Mouse (Mus musculus): ENCODE measurements around the gene Slc35a3.
"Not testable (repeated sequence)": the region's sequence is repeated elsewhere in the genome, so short reads cannot be mapped to it uniquely, and the experiment has no call there.

Gene Slc35a3

DNA sequence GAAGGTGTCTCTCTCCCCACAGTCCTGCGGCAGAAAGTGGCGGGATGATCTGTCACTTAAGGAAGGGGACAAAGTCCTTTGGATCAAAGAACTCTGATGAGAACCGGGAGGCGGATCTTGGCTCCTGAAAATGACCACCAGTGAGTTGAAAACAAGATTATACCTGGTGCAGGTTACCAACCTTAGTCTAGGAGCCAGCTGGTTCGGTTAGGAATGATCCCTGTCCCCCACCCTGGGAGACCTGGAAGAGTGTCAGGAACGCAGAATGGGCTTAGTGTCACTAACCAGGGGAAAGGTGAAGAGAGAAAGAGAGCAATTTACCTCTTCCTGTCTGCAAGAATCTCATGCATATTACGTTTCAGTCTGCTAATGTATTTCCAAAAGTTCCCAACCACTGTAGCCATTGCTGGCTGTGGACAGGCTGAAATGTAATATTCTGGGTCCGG, at the start of gene Slc35a3:
Gene Slc35a3 (minus strand): TSS at position 396 of the 446 bp plus-strand sequence.
- DNase-seq (ENCODE audit: low read depth) = no peak

DNA sequence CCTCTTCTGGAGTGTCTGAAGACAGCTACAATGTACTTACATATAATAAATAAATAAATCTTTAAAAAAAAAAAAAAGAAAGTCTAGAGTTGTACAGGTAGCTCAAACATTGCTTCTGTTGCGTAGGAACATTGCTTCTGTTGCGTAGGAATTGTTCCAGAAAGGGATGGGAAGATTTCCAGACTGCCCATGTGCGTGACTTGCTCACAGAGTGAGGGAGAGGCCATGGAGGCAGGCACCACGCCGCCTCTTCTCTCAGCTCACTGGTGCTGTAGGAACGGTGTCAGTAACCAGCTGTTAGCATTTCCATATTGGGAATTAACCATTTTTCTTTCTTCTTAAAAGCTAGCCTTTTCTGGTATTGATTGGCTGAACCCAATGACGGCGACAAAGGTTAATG, 40.2 kb upstream of the Slc35a3 start:
- no peak for DNase-seq (ENCODE audit: low read depth)

DNA sequence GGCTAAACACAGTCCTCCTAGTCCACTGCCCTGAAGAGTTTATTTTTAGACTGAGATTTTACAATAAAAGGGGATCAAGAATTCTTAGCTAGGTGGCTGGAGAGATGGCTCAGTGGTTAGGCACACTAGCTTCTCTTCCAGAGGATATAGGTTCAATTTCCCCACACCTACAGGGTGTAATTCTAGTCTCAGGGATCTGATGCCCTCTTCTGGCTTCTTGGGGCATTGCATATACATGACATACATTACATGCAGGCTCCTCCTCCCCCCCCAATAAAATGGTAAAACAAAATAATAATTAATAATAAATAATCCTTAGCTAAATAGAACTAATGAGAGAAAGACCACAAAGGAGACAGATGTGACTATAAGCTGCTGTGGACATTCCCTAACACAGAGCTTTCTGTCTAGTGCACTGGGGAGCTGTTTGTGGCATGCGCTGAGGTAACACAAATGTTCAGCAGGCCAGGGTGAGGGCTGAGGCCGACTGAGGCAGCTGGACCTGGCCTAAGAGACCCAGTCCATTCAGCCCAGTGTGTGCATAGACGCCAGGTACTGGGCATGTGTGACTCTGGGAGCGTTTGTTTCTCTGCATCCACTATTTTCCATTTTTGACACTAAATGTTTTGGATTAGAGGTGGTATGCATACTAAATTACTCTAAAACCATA, 38.7 kb upstream of the Slc35a3 start:
- DNase-seq (ENCODE audit: low read depth) = peak; percentile 76

DNA sequence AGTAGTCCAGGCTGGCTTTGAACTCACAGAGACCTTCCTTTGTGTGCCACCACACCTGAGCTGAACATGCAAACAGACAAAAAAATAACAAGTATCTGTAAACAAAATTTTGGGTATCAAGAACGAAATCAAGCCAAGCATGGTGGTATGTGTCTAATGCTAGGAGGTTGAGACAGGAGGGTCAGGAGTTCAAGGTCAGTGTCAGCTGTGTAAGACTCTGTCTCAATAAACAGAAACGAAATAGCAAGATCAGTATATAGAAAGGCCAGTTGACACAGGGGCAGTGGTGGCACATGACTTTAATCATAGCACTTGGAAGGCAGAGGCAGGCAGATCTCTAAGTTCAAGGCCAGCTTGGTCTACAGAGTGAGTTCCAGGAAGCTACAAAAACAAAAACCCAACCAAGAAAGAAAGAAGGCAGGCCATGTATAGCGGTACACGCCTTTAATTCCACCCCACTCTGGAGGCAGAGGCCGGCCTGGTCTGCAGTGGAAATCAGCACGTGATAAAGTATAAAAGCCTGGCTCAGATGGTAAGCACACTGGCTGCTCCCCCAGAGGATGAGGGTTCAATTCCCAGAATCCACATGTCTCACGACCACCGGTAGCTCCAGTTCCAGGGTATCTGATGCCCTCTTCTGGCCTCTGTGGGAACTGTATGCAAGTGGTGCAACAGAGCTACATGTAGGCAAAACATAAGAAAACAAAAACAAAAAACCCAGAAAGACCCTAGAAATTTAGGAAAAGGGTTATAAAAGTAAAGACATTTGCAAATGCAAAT, 36.0 kb upstream of the Slc35a3 start:
- DNase-seq (ENCODE audit: low read depth) = peak; percentile 50

DNA sequence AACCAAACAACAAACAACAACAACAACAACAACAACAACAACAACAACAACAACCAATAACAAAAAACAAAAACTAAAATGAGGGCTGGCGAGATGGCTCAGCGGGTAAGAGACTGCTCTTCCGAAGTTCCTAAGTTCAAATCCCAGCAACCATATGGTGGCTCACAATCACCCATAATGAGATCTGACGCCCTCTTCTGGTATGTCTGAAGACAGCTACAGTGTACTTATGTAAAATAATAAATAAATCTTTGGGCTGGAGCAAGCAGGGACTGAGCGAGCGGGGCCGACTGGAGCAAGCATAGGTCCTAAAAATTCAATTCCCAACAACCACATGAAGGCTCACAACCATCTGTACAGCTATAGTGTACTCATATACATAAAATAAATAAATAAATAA, 35.0 kb upstream of the Slc35a3 start:
- not testable (repeated sequence) for DNase-seq (ENCODE audit: low read depth)

DNA sequence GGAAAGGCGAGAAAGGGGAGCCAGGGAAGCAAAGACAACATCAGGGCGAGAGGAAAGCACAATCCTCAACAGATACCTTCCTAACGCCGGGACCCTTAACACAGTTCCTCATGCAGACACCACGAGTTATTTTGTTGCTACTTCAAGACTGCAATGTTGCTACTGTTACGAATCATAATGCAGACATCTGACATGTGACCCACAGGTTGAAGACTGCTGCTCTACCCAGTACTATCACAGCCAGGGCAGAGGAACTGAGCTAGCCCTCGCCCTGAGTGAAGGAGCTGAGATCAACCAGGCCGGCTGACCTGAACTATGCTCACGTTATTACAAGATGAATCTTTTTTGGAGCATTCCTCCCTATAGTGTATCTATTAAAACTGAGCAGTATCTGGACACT, 28.3 kb upstream of the Slc35a3 start:
- no peak for DNase-seq (ENCODE audit: low read depth)

DNA sequence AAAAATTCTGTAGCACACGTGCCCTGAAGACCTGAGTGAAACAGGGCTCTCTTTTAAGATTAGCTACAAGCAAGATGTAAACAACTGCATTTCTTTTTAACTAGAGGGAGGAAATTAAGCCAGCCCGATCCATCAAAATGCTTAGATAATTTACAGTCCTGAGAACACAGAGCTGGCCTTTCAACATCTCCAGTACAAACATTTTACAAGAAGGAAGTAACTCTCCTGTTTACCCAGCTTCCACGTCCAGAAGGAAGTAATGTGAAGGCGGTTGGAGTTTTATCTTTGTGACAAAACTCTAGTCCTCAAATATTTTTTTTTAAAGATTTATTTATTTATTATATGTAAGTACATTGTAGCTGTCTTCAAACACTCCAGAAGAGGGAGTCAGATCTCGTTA, 27.5 kb upstream of the Slc35a3 start:
- DNase-seq (ENCODE audit: low read depth) = no peak

DNA sequence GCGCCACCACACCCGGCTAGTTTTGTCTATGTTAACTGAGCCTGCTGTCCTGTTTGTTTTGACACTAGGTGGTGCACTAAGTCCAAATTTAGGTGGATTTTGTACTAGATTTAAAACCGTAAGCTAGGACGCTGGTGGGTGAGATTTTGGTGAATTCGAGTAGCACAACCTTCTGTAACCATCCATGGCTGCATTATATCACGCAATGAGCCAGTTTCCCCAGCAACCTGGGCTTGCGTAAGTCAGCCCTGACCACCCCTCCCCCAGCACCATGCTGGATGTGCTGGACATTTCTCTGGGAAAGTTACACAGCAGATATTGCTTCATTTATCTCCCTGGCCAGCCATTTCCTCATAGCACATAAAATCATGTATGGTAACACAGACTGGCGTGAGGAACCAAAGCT, 24.7 kb upstream of the Slc35a3 start:
- no peak for DNase-seq (ENCODE audit: low read depth)

DNA sequence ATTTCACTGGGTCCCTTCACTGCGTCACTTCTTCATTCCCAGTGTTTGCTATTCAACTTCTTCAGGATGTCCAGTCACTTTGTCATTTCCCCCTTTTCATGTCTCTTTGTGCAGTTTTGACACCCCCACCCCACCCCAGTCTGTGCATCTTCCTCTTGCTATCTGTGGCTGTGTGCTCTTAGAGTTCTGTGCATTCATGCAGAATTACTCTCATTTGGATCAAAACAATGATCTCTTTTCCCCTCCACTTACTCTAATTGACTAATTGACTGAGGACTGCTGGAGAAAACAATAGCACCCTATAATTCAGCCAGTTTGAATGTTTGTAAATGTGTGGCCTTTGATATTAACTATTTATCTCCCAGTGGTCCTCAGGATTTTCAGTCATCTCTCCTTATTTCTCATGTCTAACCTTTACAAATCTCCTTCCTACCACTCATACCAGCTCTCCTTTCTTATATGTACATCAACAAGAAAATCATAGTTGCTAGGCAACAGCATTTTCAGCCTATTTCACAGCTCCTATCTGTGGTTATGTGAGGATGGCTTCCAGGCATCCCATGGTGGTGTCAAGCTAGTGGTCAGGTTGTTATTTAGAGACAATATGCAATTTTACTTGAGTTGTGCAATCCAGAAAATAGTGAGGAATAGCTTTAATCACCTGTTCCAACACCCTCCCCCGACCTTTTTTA, 17.0 kb upstream of the Slc35a3 start:
- DNase-seq (ENCODE audit: low read depth) = no peak

DNA sequence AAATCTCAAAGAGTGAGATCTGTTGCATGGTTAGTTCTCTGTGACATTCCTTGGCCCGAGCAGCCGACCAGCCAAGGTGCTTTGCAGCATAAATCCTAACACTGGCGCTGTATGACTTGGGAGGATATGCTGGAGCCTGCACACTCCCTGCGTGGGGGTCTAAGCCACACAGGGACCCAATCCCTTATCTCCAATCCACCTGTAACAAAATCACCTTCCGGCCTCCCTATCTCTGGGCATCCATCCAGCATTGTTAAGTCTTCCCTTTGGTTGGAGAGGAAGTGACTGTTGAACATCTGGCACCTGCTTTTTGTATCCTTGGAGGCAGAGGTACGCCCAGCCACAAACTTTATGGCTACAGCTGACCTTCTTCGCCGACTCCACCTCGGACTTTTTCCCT, 14.2 kb upstream of the Slc35a3 start:
- DNase-seq (ENCODE audit: low read depth) = no peak

DNA sequence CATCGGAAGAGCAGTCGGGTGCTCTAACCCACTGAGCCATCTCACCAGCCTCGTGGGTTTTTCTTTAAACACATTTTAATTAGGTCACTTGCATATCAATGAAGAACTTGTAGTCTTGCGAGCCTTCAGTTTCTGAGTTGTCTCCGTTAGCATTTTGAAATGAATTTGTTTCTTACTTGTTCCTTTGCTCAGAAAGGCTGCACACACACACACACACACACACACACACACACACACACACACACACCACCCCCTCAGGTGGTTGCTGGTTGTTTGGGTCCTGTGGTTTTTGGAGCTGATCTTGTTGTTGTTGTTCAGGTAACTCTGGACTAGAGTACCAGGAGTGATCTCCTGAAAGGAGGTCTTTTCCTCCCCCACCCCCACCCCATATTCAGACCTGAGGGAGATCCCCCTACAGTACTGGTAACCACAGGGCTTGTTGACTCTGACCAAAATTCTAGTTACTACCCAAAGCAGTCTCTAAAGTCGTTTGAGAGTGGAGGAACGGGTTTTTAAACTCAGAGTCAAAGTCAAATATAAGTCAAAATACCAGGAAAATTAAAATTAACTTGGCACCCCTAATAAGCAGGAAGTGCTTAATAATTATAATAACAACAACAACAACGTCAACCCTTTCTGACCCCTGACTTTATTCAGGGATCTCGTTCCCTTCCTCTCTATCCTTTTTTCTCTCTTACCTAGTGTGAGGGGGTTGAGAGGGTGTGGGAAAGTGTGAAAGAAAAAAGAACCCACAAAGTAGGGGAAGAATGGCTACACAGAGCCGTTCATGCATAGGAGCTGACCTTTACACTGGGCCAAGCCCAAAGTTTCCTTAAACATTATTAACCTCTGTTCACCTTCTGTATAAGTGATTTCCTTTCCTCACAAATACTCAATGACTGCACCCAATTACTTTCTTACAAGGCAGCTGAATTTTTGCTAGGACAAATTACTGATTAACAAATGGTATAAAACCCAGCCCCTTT, 11.2 kb upstream of the Slc35a3 start:
- no peak for DNase-seq (ENCODE audit: low read depth)

DNA sequence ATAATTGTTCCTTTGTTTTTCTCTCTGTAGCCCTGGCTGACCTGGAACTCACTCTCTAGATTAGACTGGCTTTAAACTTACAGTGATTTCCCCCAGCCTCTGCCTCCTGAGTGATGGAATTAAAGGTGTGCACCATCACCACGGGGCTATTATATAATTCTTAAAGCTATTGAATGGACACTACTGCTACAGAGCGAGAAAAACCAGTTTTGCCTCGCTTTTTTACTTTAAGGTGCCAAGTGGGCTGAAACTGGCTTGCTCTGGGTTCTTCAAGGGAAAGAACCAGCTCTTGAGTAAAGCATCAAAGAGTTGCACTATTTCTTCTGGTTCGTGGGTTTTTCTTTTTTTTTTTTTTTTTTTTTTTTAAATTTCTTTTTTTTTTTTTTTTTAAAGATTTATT, 10.3 kb upstream of the Slc35a3 start:
- no peak for DNase-seq (ENCODE audit: low read depth)

DNA sequence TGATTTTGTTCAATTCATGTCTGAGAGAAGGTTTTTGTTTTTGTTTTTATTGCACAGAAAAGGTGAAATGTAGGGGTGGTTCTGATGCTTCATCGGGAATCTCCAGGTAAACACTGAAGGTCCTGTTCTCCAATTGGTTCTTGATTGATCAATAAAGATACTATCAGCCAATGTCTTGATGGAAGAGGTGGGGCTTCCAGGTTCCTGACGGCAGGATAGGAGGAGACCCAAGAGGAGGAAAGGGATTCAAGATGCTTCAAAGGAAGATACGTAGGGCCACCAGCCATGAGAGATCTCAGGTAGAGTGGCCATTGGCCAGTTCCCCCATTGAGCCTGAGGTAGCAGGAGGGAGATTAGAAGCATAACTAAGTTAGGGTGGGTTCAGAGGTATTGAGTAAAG, 6.3 kb upstream of the Slc35a3 start:
- no peak for DNase-seq (ENCODE audit: low read depth)

DNA sequence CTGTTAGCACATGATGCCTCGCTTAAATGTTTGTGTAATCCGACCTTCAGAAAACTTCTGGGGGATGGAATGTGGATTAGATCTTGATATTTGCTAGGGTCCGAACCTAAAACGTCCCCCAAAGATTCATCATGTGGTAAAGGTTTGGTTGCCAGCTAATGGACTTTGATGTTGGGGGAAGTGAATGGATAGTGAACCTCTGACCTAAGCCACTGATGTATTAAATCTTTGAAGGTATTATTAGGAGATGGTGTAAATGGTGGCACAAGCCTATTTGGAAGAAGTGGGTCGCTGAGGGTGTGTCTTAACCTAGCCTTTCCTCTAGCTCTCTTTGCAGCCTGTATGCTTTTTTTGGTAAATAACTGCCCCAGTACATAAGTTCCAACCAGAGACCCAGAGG, 400 bp upstream of the Slc35a3 start:
- peak; percentile 25 for DNase-seq (ENCODE audit: low read depth)

DNA sequence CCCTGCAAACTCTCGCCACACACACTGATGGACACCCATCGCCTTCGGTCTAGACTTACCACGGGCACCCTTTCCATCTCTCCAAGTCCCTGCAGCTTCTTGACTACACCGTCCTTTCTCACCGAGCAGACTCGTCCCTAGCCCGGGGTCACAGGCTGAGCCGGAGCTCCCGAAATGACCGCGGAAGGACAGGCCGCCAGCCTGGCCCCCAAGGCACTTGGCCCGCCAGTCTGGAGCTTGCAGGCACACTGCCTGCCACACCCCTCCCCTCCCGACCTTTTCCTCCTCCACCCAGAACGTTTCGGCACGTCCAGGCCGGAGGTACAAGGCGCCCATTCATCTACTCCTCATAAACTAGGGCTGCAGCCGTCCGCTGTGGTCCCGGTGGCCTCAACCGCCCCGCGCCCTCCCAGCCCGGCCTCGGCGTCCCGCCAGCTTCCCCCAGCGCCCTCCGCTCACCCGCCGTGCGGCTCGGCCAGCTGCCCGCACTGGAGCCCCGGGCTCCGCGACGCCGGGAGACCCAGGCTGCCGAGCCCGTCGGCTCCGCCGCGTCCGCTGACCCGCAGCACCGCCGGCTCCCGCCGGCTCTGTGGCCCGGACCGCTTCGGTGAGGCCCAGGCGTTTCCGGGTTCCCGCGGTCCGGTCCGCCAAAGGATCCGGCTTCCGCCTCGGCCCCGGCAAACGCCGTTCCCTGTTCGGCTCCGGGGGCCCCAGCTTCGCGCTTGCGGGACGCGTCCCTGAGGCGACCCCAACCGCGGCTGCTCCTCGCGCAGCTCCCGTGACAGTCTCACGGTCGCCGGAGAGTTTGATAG, 801 bp downstream of the Slc35a3 start:
- peak; percentile 77 for DNase-seq (ENCODE audit: low read depth)

DNA sequence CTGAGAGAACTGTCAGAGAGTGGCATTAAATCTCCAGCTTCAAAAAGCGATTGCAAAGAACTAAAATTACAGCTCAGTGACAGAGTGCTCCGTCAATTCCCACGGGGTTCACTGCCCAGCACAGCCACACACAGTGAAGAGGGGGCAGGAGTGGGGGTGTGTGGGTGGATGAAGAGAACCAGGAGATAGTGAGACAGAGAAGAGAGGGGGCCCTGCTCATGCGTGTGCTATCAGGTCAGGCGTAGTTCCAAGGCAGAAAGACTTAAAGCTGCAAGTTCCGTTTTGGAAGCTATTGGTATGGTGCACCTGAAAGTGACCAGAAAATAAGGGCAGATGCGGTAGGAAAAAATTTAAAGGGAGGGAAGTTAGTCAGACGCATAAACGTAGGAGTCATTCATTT, 1.7 kb downstream of the Slc35a3 start:
- no peak for DNase-seq (ENCODE audit: low read depth)

DNA sequence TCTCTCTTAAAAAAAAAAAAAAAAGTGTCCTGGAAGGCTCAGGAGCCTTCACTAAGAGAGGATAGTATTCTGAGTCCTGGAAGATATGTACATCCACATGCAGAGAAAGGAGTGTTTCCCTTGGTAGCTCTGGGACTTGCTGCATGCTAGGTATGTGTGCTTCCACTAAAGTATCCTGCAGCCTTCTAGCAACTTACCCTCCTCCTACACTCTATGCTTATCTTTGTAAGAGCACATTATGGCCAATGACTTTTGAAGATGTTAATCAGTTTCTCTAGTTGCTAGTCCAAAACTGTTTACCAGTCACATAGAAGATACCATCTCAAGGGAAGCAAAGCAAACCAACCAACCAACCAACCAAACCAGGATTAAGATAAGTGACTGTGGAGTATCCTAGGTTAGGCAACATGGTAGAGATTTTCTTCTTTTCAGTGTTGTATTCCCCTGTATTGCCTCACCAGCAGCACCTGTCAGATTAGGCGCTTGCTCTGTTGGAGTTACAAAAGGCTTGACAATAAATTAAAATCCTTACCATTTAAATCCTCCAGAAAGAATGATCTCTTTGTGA, 6.9 kb downstream of the Slc35a3 start:
- DNase-seq (ENCODE audit: low read depth) = no peak

DNA sequence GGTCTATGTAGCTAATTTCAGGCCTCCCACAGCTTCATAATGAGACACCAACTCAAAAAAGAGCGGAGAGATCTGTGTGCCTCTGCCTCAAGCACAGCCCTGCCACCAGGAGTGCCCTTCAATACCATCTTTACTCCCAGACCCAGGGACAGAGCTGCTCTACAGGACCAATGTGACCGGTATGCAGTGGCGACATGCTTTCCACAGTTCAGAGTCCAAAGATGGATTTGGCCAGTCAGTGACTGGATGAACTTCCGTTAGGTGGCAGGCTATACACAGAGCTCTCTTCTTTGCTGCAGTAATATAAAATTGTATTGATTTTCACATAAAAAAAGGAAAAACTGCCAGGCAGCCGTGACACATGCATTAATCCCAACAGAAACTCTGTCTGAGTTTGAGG, 8.8 kb downstream of the Slc35a3 start:
- DNase-seq (ENCODE audit: low read depth) = no peak

DNA sequence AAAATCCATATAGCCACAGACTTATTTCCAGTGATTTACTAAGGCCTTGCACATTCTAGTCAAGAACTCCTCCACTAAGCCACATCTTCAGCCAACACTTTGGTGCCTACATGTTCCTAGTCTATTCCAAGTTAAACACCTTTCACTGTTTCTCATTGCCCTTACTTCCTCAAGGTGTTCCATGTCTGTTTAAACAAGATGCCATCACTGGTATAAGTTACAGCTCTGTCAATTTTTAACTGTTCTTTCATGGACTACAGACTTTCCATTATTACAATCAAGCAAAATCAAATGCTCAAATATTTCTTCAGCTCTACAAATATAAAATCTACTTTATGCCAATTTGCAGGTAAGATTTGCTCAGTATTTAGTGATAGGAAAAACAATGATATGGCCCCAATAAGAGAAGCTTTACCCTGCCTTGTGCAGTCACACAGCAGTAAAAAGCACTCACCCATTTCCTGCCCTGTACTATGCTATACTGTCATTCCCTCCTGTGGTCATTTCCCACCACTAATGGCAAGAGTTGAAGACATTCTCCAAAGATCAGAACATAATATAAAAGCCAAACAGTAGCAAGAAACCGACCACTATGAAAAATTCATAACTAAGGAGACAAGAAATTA, 9.9 kb downstream of the Slc35a3 start:
- no peak for DNase-seq (ENCODE audit: low read depth)

DNA sequence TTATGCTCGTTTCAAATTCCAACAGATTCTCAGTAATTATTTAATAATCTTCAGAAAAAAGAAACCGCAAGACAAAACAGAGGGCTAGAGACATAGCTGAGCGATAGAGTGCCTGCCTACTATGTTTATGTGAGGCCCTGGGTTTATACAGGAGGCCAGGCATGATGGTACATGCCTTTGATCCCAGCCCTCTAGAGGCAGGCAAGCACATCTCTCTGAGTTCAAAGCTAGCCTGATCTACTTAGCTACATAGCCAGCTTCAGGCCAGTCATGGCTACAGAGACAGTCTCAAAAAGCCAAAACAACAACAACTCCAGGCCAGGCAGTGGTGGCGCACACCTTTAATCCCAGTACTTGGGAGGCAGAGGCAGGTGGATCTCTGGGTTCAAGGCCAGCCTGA, 11.0 kb downstream of the Slc35a3 start:
- DNase-seq (ENCODE audit: low read depth) = no peak
